Mouse (Mus musculus): ENCODE measurements around the gene Kpna4.

GRCm38 (mm10) chr3:69040105-69040504 lies 86.8 kb downstream of the Kpna4 start:
- TF ChIP-seq USF1 (IDR thresholded peaks at IDR 0.05; ENCODE audit: low read depth, low read length) (no peak), CTCF (IDR thresholded peaks at IDR 0.05 in 2 of 3, conservative IDR thresholded peaks at IDR 0.05 in 1 of 3; ENCODE audit: control insufficient read depth in 1 of 3, insufficient read depth in 1 of 3, low read depth in 2 of 3, low read length in 3 of 3, poor library complexity in 1 of 3, severe bottlenecking in 1 of 3) (no peak), ZNF384 (IDR thresholded peaks at IDR 0.05; ENCODE audit: low read depth, low read length) (no peak), BHLHE40 (IDR thresholded peaks at IDR 0.05; ENCODE audit: borderline replicate concordance, low read depth, low read length) (no peak), POLR2A (IDR thresholded peaks at IDR 0.05; ENCODE audit: control insufficient read depth in 1 of 2, insufficient read depth in 1 of 2, low read depth in 1 of 2, low read length in 2 of 2, poor library complexity in 1 of 2) (no peak), SMC3 (IDR thresholded peaks at IDR 0.05; ENCODE audit: low read depth, low read length) (no peak), MYB (IDR thresholded peaks at IDR 0.05; ENCODE audit: low read depth, low read length) (no peak), NELFE (IDR thresholded peaks at IDR 0.05; ENCODE audit: low read depth, low read length) (no peak), ZKSCAN1 (IDR thresholded peaks at IDR 0.05; ENCODE audit: low read depth, low read length) (no peak), MYC (IDR thresholded peaks at IDR 0.05; ENCODE audit: low read depth, low read length) (no peak), HCFC1 (IDR thresholded peaks at IDR 0.05; ENCODE audit: low read depth, low read length) (no peak), CHD2 (IDR thresholded peaks at IDR 0.05; ENCODE audit: low read length) (no peak), POLR2AphosphoS2 (IDR thresholded peaks at IDR 0.05; ENCODE audit: low read length) (no peak)

Data from MEL (cell line).